Mouse (Mus musculus) liver, embryonic 16.5 days (tissue): ENCODE measurements around the gene Epor. TPM values are rescaled to one million over a fixed set of nuclear protein-coding genes. Genes with fewer than 3 reads are reported as not detected.

ENCODE experiments used
- ATAC-seq: fragments of 200-750 bp; cut with Nextera tagmentation; 2 replicates; pipeline ENCODE4 v1.8.0; 2017; ENCODE audit warnings: low read depth, mild to moderate bottlenecking, moderate number of reproducible peaks, moderate library complexity
- H3K27ac ChIP-seq: fragments of 300-500 bp; sonication (generic); 2 replicates; pipeline ENCODE4 v1.5.1; 2014; ENCODE audit warnings: mild to moderate bottlenecking, low read length
- H3K27me3 ChIP-seq: fragments of 300-500 bp; sonication (generic); 2 replicates; pipeline ENCODE4 v1.6.1; 2014; ENCODE audit warnings: low read depth, low read length, mixed read lengths; ENCODE audit not compliant: control insufficient read depth, insufficient read depth
- H3K36me3 ChIP-seq: fragments of 300-500 bp; sonication (generic); 2 replicates; pipeline ENCODE4 v1.6.1; 2014; ENCODE audit warnings: mild to moderate bottlenecking; ENCODE audit not compliant: control insufficient read depth, insufficient read depth
- H3K4me1 ChIP-seq: fragments of 300-500 bp; sonication (generic); 2 replicates; pipeline ENCODE4 v1.6.1; 2014; ENCODE audit warnings: low read depth, low read length, mixed read lengths; ENCODE audit not compliant: control insufficient read depth
- H3K4me2 ChIP-seq: fragments of 300-500 bp; sonication (generic); 2 replicates; pipeline ENCODE4 v1.6.1; 2014; ENCODE audit warnings: low read depth, low read length, mixed read lengths
- H3K4me3 ChIP-seq: fragments of 300-500 bp; sonication (generic); 2 replicates; pipeline ENCODE4 v1.5.1; 2014; ENCODE audit warnings: low read depth, mild to moderate bottlenecking, low read length
- H3K9ac ChIP-seq: fragments of 300-500 bp; sonication (generic); 2 replicates; pipeline ENCODE4 v1.6.1; 2014; ENCODE audit warnings: low read depth, low read length
- H3K9me3 ChIP-seq: fragments of 300-500 bp; sonication (generic); replicated peaks from 2 replicates; pipeline ENCODE4 v1.6.1; 2016; ENCODE audit warnings: low read length; ENCODE audit not compliant: control insufficient read depth
- WGBS: fragments of 180-500 bp; shearing (Covaris S2); extraction: QIAGEN DNeasy Blood & Tissue Kit; methylation state at CpG from one replicate; pipeline ENCODE4 v1.1.7; 2014; ENCODE audit not compliant: insufficient replicate concordance; 5-methylcytosine and 5-hydroxymethylcytosine counted together
- polyA plus RNA-seq: library from polyadenylated mRNA; unstranded; fragments of >200 nt; fragmentation: Nextera tagmentation; extraction: Ambion mirVana; gene quantifications from 2 replicates; pipeline ENCODE4 v1.2.1, GENCODE M21; 2015

Gene Epor
- polyA plus RNA-seq, 1 experiment from 2014 or later = 115 TPM

- Histone ChIP-seq H3K9me3 (no peaks in the 10 kb centered on the region), H3K36me3 (no peaks in the 10 kb centered on the region), H3K4me3 (peak within 1 kb of the TSS; percentile 48), H3K9ac (peak within 1 kb of the TSS; percentile 8), H3K27ac (no peak within 1 kb of the TSS), H3K4me1 (peaks cover 3% of the 10 kb centered on the region), H3K4me2 (peak within 1 kb of the TSS; percentile 63), H3K27me3 (no peaks in the 10 kb centered on the region)
- WGBS = 2% methylated on average over 37 of the region's 43 CpGs
- ATAC-seq = peak; percentile 94
Measured at GRCm38 (mm10) chr9:21936692-21937570, 26.4 kb downstream of the Epor start, which contains the start of gene Plppr2. Gene Plppr2, plus strand, starts transcription at chr9:21937033.

GRCm38 (mm10) chr9:21935466-21936131 is 27.7 kb downstream of the Epor start:
- Histone ChIP-seq H3K4me2 (no peak overlapping the region), H3K9me3 (no peaks in the 10 kb centered on the region), H3K4me3 (no peak overlapping the region), H3K4me1 (peaks cover 3% of the 10 kb centered on the region), H3K27me3 (no peaks in the 10 kb centered on the region), H3K36me3 (no peaks in the 10 kb centered on the region), H3K9ac (no peak overlapping the region), H3K27ac (no peak overlapping the region)
- WGBS = 50% methylated on average over 7 of the region's 7 CpGs
- ATAC-seq = no peak

- no peak overlapping the region for H3K27ac ChIP-seq
- H3K4me1 ChIP-seq = peaks cover 3% of the 10 kb centered on the region
- no peaks in the 10 kb centered on the region for H3K36me3 ChIP-seq
- no peak overlapping the region for H3K4me3 ChIP-seq
- no peak overlapping the region for H3K4me2 ChIP-seq
- no peak overlapping the region for H3K9ac ChIP-seq
- H3K9me3 ChIP-seq = no peaks in the 10 kb centered on the region
- H3K27me3 ChIP-seq = no peaks in the 10 kb centered on the region
- ATAC-seq = no peak
- 70% methylated on average over 12 of the region's 12 CpGs for WGBS
Measured at GRCm38 (mm10) chr9:21934021-21934420, 29.3 kb downstream of the Epor start.

DNA sequence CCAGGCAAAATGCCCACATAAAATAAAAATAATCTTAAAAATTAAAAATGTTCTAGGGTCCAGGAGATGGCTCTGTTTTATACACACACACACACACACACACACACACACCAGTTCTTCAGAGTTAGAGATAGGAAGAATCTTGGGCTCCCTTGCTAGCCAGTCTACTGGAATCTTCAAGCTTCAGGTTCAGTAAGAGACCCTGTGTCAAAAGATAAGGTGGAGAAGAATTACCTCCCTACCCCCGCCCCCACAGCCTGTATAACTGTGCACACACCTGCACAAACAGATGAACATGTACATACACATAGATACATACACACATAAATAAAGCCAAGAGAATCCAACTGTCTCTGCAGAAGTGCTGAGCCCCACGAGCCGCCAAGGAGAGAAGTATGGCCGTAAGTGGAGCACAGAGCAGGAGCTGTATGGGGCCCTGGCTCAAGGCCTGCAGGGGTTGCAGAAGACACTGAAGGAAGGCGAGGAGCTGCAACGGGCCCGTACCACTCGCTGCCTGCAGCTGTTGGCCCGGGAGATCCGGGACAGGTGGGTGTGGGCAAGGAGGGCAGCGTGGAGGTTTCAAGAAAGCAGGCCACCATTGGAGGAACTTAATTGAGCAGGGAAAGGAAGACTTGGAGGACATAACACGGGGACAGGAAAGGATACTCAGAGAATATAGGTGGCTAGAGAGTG is 30.7 kb downstream of the Epor start:
- Histone ChIP-seq H3K27me3 (no peaks in the 10 kb centered on the region), H3K36me3 (no peaks in the 10 kb centered on the region), H3K9ac (no peak overlapping the region), H3K4me3 (no peak overlapping the region), H3K27ac (no peak overlapping the region), H3K9me3 (no peaks in the 10 kb centered on the region), H3K4me2 (no peak overlapping the region), H3K4me1 (peaks cover 5% of the 10 kb centered on the region)
- ATAC-seq = no peak
- 47% methylated on average over 12 of the region's 12 CpGs for WGBS

GRCm38 (mm10) chr9:21932006-21932405 is 31.3 kb downstream of the Epor start:
- H3K4me3 ChIP-seq = no peak overlapping the region
- H3K9ac ChIP-seq = no peak overlapping the region
- WGBS = 31% methylated on average over 2 of the region's 2 CpGs
- no peak for ATAC-seq
- H3K36me3 ChIP-seq = no peaks in the 10 kb centered on the region
- peaks cover 8% of the 10 kb centered on the region for H3K4me1 ChIP-seq
- H3K27ac ChIP-seq = no peak overlapping the region
- no peaks in the 10 kb centered on the region for H3K9me3 ChIP-seq
- H3K27me3 ChIP-seq = no peaks in the 10 kb centered on the region
- no peak overlapping the region for H3K4me2 ChIP-seq

DNA sequence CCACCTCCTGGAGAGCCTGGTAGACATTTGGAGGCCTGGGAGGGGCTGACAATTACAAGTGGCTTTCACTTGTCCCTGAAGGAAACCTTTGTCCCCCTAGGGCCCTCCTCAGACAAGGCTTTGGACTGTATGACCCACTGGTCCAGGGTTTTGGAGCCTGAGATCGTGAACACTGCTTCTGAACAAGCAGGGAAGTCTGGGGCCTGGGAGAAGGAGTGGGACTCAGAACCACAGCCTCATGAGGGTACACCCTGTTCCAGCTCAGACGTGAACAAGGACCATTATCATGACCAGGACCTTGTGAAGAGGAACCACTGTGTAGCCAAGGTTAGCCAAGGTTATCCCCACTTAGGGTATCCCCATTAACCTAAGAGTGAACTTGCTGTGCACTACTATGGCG is 34.1 kb downstream of the Epor start:
- ATAC-seq = no peak
- H3K27ac ChIP-seq = no peak overlapping the region
- no peaks in the 10 kb centered on the region for H3K36me3 ChIP-seq
- 58% methylated on average over 3 of the region's 3 CpGs for WGBS
- no peak overlapping the region for H3K4me2 ChIP-seq
- H3K4me3 ChIP-seq = no peak overlapping the region
- no peak overlapping the region for H3K9ac ChIP-seq
- no peaks in the 10 kb centered on the region for H3K27me3 ChIP-seq
- peaks cover 11% of the 10 kb centered on the region for H3K4me1 ChIP-seq
- no peaks in the 10 kb centered on the region for H3K9me3 ChIP-seq

DNA sequence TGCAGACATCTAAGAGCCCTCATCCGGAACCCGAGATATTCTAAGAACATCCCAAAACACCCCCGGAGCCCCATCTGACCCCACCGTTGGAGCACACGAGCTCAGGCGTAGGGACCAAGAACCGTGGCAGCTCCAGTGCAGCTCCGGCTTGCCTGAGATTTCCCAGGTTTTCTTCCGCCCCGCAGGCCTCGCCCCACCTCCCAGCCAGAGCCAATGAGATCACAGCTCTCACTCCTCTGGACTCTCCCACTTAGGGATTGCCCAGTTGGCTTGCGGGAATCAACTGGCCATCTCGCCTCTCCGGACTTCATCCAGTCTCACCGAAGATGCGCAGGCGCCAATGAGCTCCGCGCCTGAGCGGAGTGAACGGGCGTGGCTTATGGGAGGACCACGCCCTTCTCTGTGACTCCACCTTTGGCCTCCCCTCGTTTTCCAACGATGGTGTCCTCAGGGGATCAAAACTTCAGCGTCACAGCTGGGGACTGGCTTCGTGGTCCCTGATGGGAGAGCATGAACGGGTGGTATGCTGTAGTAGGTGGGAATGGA is 36.0 kb downstream of the Epor start, which contains the start of the genes Ccdc159 and Tmem205:
TSS of gene Ccdc159 (plus strand) at position 264 of the 546 bp plus-strand sequence.
TSS of gene Tmem205 (minus strand) at position 349 of the 546 bp plus-strand sequence.
- H3K27ac ChIP-seq = peak within 1 kb of the TSS; percentile 46; the same call in 1 of the 2 replicates
- no peaks in the 10 kb centered on the region for H3K27me3 ChIP-seq
- no peaks in the 10 kb centered on the region; the same call in 1 of the 2 replicates for H3K36me3 ChIP-seq
- peak; percentile 84 for ATAC-seq
- under 1% methylated on average over 28 of the region's 28 CpGs for WGBS
- peak within 1 kb of the TSS; percentile 54 for H3K4me3 ChIP-seq
- peaks cover 18% of the 10 kb centered on the region for H3K4me1 ChIP-seq
- peak within 1 kb of the TSS; percentile 56 for H3K9ac ChIP-seq
- H3K4me2 ChIP-seq = peak within 1 kb of the TSS; percentile 63
- H3K9me3 ChIP-seq = no peaks in the 10 kb centered on the region

- Histone ChIP-seq H3K4me3 (peak overlapping the region; percentile 54), H3K27ac (peak overlapping the region; percentile 40; the same call in 1 of the 2 replicates), H3K4me2 (peak overlapping the region; percentile 63), H3K9me3 (no peaks in the 10 kb centered on the region), H3K4me1 (peaks cover 18% of the 10 kb centered on the region), H3K9ac (peak overlapping the region; percentile 56), H3K27me3 (no peaks in the 10 kb centered on the region), H3K36me3 (no peaks in the 10 kb centered on the region; the same call in 1 of the 2 replicates)
- no peak for ATAC-seq
- 0% methylated on average over 6 of the region's 6 CpGs for WGBS
Measured at GRCm38 (mm10) chr9:21926784-21927183, 36.5 kb downstream of the Epor start.
